Mouse (Mus musculus): ENCODE data around the gene Rnf187. TPM values are rescaled to one million over a fixed set of nuclear protein-coding genes. Genes with fewer than 3 reads are reported as not detected.
A peak's percentile ranks its signal among the peaks of the same experiment; 100 is the strongest.
"Not testable (repeated sequence)": the region's sequence is repeated elsewhere in the genome, so short reads cannot be mapped to it uniquely, and the experiment has no call there.

Gene Rnf187
- polyA plus RNA-seq, 1 experiment from 2014 or later, result 249 TPM

DNA sequence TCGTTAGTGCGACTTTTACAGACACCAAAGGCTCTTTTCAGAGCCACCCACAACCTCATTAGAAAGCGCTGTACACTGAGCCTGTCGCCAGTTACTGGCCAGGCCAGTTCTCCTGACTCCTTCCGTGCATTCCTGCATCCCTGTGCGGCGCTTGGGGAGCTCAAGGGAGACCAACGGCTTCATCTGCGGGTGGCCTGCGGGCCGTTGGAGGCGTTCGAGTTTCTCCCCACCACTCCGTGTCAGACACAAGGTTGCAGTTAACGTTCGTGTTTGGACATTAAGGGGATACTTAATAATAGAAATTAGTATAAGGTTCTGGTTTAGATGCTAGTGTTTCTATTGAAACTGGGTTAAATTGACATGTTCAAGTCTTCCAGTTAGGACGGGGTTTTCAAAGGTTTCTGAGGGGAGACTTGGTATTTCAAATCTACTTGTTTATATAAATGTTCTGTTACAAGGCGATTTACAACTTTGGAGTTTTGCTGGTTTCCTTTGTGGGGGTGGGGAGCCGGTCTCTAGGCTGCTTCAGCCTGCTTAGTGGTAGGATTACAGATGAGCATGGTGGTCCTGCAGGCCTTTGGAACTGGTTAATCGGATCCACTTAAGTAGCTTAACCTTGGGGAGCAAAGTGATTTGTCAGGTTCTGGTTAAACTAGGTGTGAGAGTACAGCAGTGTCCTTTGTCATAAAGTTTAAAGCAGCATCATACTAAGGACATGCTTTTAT, 16.6 kb upstream of the Rnf187 start:
- Histone ChIP-seq H3K9ac (ENCODE audit: low read depth, low read length) (peak overlapping the region; percentile 87), H3K9me3 (replicated peaks; ENCODE audit: low read length) (no peaks in the 10 kb centered on the region), H3K4me1 (replicated peaks; ENCODE audit: insufficient read depth, low read length) (peaks cover 10% of the 10 kb centered on the region; the same call in 1 of the 2 replicates), H3K27me3 (ENCODE audit: insufficient read depth, low read length) (no peaks in the 10 kb centered on the region; the same call in 1 of the 2 replicates), H3K27ac (peak overlapping the region; percentile 97), H3K36me3 (ENCODE audit: insufficient read depth, low read length) (no peaks in the 10 kb centered on the region), H3K4me3 (replicated peaks; ENCODE audit: low read depth, low read length) (peak overlapping the region; percentile 76), H3K4me2 (ENCODE audit: low read length) (peak overlapping the region; percentile 66)
- DNase-seq (ENCODE audit: low spot score) (peak; percentile 82), ATAC-seq (replicated peaks; ENCODE audit: low FRiP score, low read depth) (no peak; the same call in 1 of the 2 replicates)
- under 1% methylated on average over 20 of the region's 20 CpGs for WGBS
- no peak; the same call in 1 of the 2 replicates for TF ChIP-seq CTCF (IDR thresholded peaks at IDR 0.05; ENCODE audit: low read depth)

DNA sequence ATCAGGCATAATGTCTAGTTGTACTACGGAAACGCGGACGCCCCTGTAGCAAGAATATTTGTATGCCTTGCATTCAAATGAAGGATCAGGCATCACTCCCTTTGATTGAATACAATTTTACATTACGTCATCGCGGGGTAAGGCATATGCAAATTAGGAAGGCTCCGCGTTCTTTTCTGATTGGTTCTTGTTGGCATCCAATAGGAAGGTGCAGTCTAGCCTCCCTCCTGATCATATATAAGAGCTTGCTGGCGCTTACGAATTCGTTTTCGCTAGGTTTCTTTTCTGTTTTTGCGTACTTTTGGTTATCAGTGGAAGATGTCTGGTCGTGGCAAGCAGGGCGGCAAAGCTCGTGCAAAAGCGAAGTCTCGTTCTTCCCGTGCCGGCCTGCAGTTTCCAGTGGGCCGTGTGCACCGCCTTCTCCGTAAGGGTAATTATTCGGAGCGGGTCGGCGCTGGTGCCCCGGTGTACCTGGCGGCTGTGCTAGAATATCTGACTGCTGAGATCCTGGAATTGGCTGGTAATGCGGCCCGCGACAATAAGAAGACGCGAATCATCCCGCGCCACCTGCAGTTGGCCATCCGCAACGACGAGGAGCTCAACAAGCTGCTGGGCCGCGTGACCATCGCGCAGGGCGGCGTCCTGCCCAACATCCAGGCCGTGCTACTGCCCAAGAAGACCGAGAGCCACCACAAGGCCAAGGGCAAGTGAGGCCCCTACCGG, 15.9 kb upstream of the Rnf187 start, which contains the start of the genes Hist3h2a and Trim17:
Gene Hist3h2a (plus strand): TSS at position 266 of the 723 bp plus-strand sequence.
Gene Trim17 (plus strand): TSS at position 266 of the 723 bp plus-strand sequence.
- peak; percentile 66 for TF ChIP-seq CTCF (IDR thresholded peaks at IDR 0.05; ENCODE audit: low read depth)
- H3K9ac ChIP-seq (ENCODE audit: low read depth, low read length), result peak within 1 kb of the TSS; percentile 87
- no peaks in the 10 kb centered on the region for H3K9me3 ChIP-seq (replicated peaks; ENCODE audit: low read length)
- peak within 1 kb of the TSS; percentile 76 for H3K4me3 ChIP-seq (replicated peaks; ENCODE audit: low read depth, low read length)
- peak; percentile 99 for DNase-seq (ENCODE audit: low spot score)
- no peaks in the 10 kb centered on the region for H3K36me3 ChIP-seq (ENCODE audit: insufficient read depth, low read length)
- H3K27ac ChIP-seq, result peak within 1 kb of the TSS; percentile 97
- no peaks in the 10 kb centered on the region; the same call in 1 of the 2 replicates for H3K27me3 ChIP-seq (ENCODE audit: insufficient read depth, low read length)
- H3K4me1 ChIP-seq (replicated peaks; ENCODE audit: insufficient read depth, low read length), result peaks cover 10% of the 10 kb centered on the region; the same call in 1 of the 2 replicates
- WGBS, result under 1% methylated on average over 49 of the region's 49 CpGs
- H3K4me2 ChIP-seq (ENCODE audit: low read length), result peak within 1 kb of the TSS; percentile 66
- ATAC-seq (replicated peaks; ENCODE audit: low FRiP score, low read depth), result peak; percentile 92

DNA sequence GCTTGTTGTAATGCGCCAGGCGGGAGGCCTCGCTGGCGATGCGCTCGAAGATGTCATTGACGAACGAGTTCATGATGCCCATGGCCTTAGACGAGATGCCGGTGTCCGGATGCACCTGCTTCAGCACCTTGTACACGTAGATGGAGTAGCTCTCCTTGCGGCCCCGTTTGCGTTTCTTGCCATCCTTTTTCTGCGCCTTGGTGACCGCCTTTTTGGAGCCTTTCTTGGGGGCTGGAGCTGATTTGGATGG, 15.4 kb upstream of the Rnf187 start:
- peak overlapping the region; percentile 76 for H3K4me3 ChIP-seq (replicated peaks; ENCODE audit: low read depth, low read length)
- not testable (repeated sequence) for DNase-seq (ENCODE audit: low spot score); H3K9me3 ChIP-seq (replicated peaks; ENCODE audit: low read length); H3K36me3 ChIP-seq (ENCODE audit: insufficient read depth, low read length); H3K27me3 ChIP-seq (ENCODE audit: insufficient read depth, low read length)
- peak; percentile 15; the same call in 1 of the 2 replicates for ATAC-seq (replicated peaks; ENCODE audit: low FRiP score, low read depth)
- H3K9ac ChIP-seq (ENCODE audit: low read depth, low read length), result peak overlapping the region; percentile 56; the same call in 1 of the 2 replicates
- H3K27ac ChIP-seq, result peak overlapping the region; percentile 97
- 0% methylated on average over 11 of the region's 17 CpGs for WGBS
- peak overlapping the region; percentile 66 for H3K4me2 ChIP-seq (ENCODE audit: low read length)
- peaks cover 10% of the 10 kb centered on the region; the same call in 1 of the 2 replicates for H3K4me1 ChIP-seq (replicated peaks; ENCODE audit: insufficient read depth, low read length)

DNA sequence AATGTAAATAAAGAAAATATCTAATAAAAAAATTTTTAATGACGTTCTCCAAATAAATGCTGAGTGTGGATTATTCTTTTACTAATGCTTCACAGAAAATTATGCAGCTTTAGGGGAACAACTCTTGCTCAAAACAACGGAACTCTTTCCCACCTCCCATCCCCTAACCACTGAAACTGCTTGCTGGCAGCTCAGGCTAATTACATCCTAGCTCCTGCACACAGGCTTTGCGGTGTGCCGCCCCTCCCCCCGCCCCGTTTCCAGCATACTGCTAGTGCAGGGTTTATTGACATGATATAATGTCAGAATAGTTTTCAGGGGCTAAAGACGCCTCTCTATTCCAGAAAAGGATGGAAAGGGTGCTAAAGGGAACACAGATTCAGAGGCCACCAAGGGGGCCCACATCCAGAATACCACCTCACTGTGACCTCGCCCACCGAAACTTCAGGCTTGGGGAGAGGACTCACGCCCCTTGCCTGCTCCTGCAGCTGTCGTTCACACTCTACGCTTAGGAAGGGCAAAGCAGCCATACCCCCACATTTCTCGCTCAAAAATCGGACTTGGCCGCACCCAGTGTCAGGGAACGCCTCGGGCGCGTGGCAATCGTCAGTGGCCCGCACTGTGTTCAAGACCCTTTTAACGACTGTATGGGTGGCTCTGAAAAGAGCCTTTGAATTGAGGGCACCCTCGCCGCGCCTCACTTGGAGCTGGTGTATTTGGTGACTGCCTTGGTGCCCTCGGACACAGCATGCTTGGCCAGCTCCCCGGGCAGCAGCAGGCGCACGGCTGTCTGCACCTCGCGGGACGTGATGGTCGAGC, 14.8 kb upstream of the Rnf187 start:
- peak; percentile 29 for ATAC-seq (replicated peaks; ENCODE audit: low FRiP score, low read depth)
- H3K36me3 ChIP-seq (ENCODE audit: insufficient read depth, low read length), result no peaks in the 10 kb centered on the region
- H3K4me2 ChIP-seq (ENCODE audit: low read length), result peak overlapping the region; percentile 66
- H3K9me3 ChIP-seq (replicated peaks; ENCODE audit: low read length), result no peaks in the 10 kb centered on the region
- peak; percentile 44 for DNase-seq (ENCODE audit: low spot score)
- TF ChIP-seq CTCF (IDR thresholded peaks at IDR 0.05; ENCODE audit: low read depth), result no peak
- peak overlapping the region; percentile 97 for H3K27ac ChIP-seq
- peak overlapping the region; percentile 76 for H3K4me3 ChIP-seq (replicated peaks; ENCODE audit: low read depth, low read length)
- H3K27me3 ChIP-seq (ENCODE audit: insufficient read depth, low read length), result no peaks in the 10 kb centered on the region; the same call in 1 of the 2 replicates
- peak overlapping the region; percentile 56 for H3K9ac ChIP-seq (ENCODE audit: low read depth, low read length)
- 1% methylated on average over 33 of the region's 33 CpGs for WGBS
- peaks cover 10% of the 10 kb centered on the region; the same call in 1 of the 2 replicates for H3K4me1 ChIP-seq (replicated peaks; ENCODE audit: insufficient read depth, low read length)

DNA sequence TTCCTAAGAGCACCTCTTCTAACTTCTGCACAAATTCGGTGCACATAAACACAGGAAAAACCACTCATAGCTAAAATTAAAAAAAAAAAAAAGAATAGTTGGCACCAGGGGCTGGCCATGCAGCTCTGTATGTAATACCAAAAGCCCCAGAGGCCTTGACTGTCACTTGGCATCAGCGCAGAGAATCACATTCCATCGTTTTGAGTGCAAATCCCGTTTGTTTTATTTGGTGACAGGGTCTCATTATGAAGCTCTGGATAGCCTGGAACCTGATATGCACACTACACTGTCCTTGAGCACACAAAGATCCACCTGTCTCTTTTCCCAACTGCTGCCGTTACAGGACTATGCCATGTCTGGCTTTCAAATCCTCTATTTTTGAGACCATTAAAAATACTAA, 12.5 kb upstream of the Rnf187 start:
- H3K4me3 ChIP-seq (replicated peaks; ENCODE audit: low read depth, low read length), result no peak overlapping the region
- no peaks in the 10 kb centered on the region for H3K36me3 ChIP-seq (ENCODE audit: insufficient read depth, low read length)
- 62% methylated on average over 5 of the region's 5 CpGs for WGBS
- DNase-seq (ENCODE audit: low spot score) (no peak), ATAC-seq (replicated peaks; ENCODE audit: low FRiP score, low read depth) (no peak)
- H3K4me2 ChIP-seq (ENCODE audit: low read length), result no peak overlapping the region
- H3K27ac ChIP-seq, result no peak overlapping the region
- TF ChIP-seq CTCF (IDR thresholded peaks at IDR 0.05; ENCODE audit: low read depth), result no peak
- H3K9me3 ChIP-seq (replicated peaks; ENCODE audit: low read length), result no peaks in the 10 kb centered on the region
- H3K27me3 ChIP-seq (ENCODE audit: insufficient read depth, low read length), result no peaks in the 10 kb centered on the region; the same call in 1 of the 2 replicates
- no peak overlapping the region for H3K9ac ChIP-seq (ENCODE audit: low read depth, low read length)
- 0 out of 2 replicates have a peak, but pooled peaks cover 3% of the 10 kb centered on the region for H3K4me1 ChIP-seq (replicated peaks; ENCODE audit: insufficient read depth, low read length)
